Mouse (Mus musculus): ENCODE measurements around the gene Catspere2.
"Not testable (repeated sequence)": the region's sequence is repeated elsewhere in the genome, so short reads cannot be mapped to it uniquely, and the experiment has no call there.

The Catspere2 gene

GRCm38 (mm10) chr1:177983024-177983450 is at the start of gene Catspere2:
Gene Catspere2 (plus strand): TSS chr1:177983423.
- peak; percentile 96 for DNase-seq (ENCODE audit: low spot score)

- DNase-seq (ENCODE audit: low spot score): peak; percentile 10
These were observed 42.7 kb upstream of the Catspere2 start for GRCm38 (mm10) chr1:177940422-177940977.

GRCm38 (mm10) chr1:177981276-177981675 is 1.9 kb upstream of the Catspere2 start:
- no peak for DNase-seq (ENCODE audit: low spot score)

- peak; percentile 26 for DNase-seq (ENCODE audit: low spot score)
These were observed 359 bp downstream of the Catspere2 start for GRCm38 (mm10) chr1:177983582-177983981.

- DNase-seq (ENCODE audit: low spot score): no peak
These were observed 983 bp downstream of the Catspere2 start for GRCm38 (mm10) chr1:177984206-177984605.

- DNase-seq (ENCODE audit: low spot score): not testable (repeated sequence)
These were observed 4.3 kb downstream of the Catspere2 start for GRCm38 (mm10) chr1:177987476-177987875.

GRCm38 (mm10) chr1:178072798-178073197 is 89.6 kb downstream of the Catspere2 start:
- not testable (repeated sequence) for DNase-seq (ENCODE audit: low spot score)

- not testable (repeated sequence) for DNase-seq (ENCODE audit: low spot score)
These were observed 114.6 kb downstream of the Catspere2 start for GRCm38 (mm10) chr1:178097865-178098264.

- DNase-seq (ENCODE audit: low spot score): not testable (repeated sequence)
These were observed 125.3 kb downstream of the Catspere2 start for GRCm38 (mm10) chr1:178108514-178108913.

GRCm38 (mm10) chr1:178122236-178122635 is 139.0 kb downstream of the Catspere2 start:
- DNase-seq (ENCODE audit: low spot score): not testable (repeated sequence)

- no peak for DNase-seq (ENCODE audit: low spot score)
These were observed 151.1 kb downstream of the Catspere2 start for GRCm38 (mm10) chr1:178134288-178134687.

- peak; percentile 69 for DNase-seq (ENCODE audit: low spot score)
These were observed 163.3 kb downstream of the Catspere2 start for GRCm38 (mm10) chr1:178146513-178146912.

GRCm38 (mm10) chr1:178146915-178147314 is 163.7 kb downstream of the Catspere2 start:
- not testable (repeated sequence) for DNase-seq (ENCODE audit: low spot score)

- DNase-seq (ENCODE audit: low spot score): no peak
These were observed 199.0 kb downstream of the Catspere2 start for GRCm38 (mm10) chr1:178182251-178182650.

GRCm38 (mm10) chr1:178185591-178185990 is 202.4 kb downstream of the Catspere2 start:
- DNase-seq (ENCODE audit: low spot score): no peak

- DNase-seq (ENCODE audit: low spot score): peak; percentile 97
These were observed 204.1 kb downstream of the Catspere2 start, which contains the start of gene Desi2 for GRCm38 (mm10) chr1:178187216-178187791. Gene Desi2 (plus strand): TSS chr1:178187417.

GRCm38 (mm10) chr1:178187810-178188209 is 204.6 kb downstream of the Catspere2 start:
- not testable (repeated sequence) for DNase-seq (ENCODE audit: low spot score)

GRCm38 (mm10) chr1:178188386-178188785 is 205.2 kb downstream of the Catspere2 start:
- DNase-seq (ENCODE audit: low spot score): no peak

GRCm38 (mm10) chr1:178205701-178206325 is 222.6 kb downstream of the Catspere2 start:
- no peak for DNase-seq (ENCODE audit: low spot score)

- DNase-seq (ENCODE audit: low spot score): not testable (repeated sequence)
These were observed 224.6 kb downstream of the Catspere2 start for GRCm38 (mm10) chr1:178207856-178208255.

GRCm38 (mm10) chr1:178209966-178210365 is 226.7 kb downstream of the Catspere2 start:
- no peak for DNase-seq (ENCODE audit: low spot score)

GRCm38 (mm10) chr1:178217157-178217556 is 233.9 kb downstream of the Catspere2 start:
- no peak for DNase-seq (ENCODE audit: low spot score)

- DNase-seq (ENCODE audit: low spot score): no peak
These were observed 235.1 kb downstream of the Catspere2 start for GRCm38 (mm10) chr1:178218305-178218704.

Data from layer of hippocampus, adult 11-12 months (tissue).